Mouse (Mus musculus) hindbrain, embryonic 13.5 days (tissue): ENCODE measurements around the gene Bicra. TPM values are rescaled to one million over a fixed set of nuclear protein-coding genes. Genes with fewer than 3 reads are reported as not detected.
A peak's percentile ranks its signal among the peaks of the same experiment; 100 is the strongest.

ENCODE experiments used
- ATAC-seq: fragments of 200-750 bp; cut with Nextera tagmentation; 2 replicates; pipeline ENCODE4 v1.8.0; 2017; ENCODE audit warnings: moderate TSS enrichment; ENCODE audit not compliant: low FRiP score
- H3K27ac ChIP-seq: fragments of 300-500 bp; sonication (generic); 2 replicates; pipeline ENCODE4 v1.5.1; 2015; ENCODE audit warnings: inconsistent platforms, mild to moderate bottlenecking, moderate library complexity
- H3K27me3 ChIP-seq: fragments of 300-500 bp; sonication (generic); 2 replicates; pipeline ENCODE4 v1.6.1; 2015; ENCODE audit warnings: mild to moderate bottlenecking, inconsistent platforms
- H3K36me3 ChIP-seq: fragments of 300-500 bp; sonication (generic); 2 replicates; pipeline ENCODE4 v1.6.1; 2015; ENCODE audit warnings: mild to moderate bottlenecking, inconsistent platforms
- H3K4me1 ChIP-seq: fragments of 300-500 bp; sonication (generic); replicated peaks from 2 replicates; pipeline ENCODE4 v1.6.1; 2015; ENCODE audit warnings: inconsistent platforms
- H3K4me2 ChIP-seq: fragments of 300-500 bp; sonication (generic); 2 replicates; pipeline ENCODE4 v1.6.1; 2015; ENCODE audit warnings: inconsistent platforms, mild to moderate bottlenecking, moderate library complexity
- H3K4me3 ChIP-seq: fragments of 300-500 bp; sonication (generic); 2 replicates; pipeline ENCODE4 v1.5.1; 2015; ENCODE audit warnings: mild to moderate bottlenecking, inconsistent platforms
- H3K9ac ChIP-seq: fragments of 300-500 bp; sonication (generic); 2 replicates; pipeline ENCODE4 v1.6.1; 2015; ENCODE audit warnings: mild to moderate bottlenecking, inconsistent platforms
- H3K9me3 ChIP-seq: fragments of 300-500 bp; sonication (generic); 2 replicates; pipeline ENCODE4 v1.6.1; 2016; ENCODE audit warnings: inconsistent platforms
- WGBS: fragments of 180-500 bp; shearing (Covaris S2); methylation state at CpG from one replicate; pipeline ENCODE4 v1.1.7; 2015; 5-methylcytosine and 5-hydroxymethylcytosine counted together
- polyA plus RNA-seq: library from polyadenylated mRNA; unstranded; fragments of >200 nt; fragmentation: Nextera tagmentation; extraction: Ambion mirVana; gene quantifications from 2 replicates; pipeline ENCODE4 v1.2.1, GENCODE M21; 2015

Gene Bicra
- polyA plus RNA-seq, 1 experiment from 2014 or later = 8.2 TPM

DNA sequence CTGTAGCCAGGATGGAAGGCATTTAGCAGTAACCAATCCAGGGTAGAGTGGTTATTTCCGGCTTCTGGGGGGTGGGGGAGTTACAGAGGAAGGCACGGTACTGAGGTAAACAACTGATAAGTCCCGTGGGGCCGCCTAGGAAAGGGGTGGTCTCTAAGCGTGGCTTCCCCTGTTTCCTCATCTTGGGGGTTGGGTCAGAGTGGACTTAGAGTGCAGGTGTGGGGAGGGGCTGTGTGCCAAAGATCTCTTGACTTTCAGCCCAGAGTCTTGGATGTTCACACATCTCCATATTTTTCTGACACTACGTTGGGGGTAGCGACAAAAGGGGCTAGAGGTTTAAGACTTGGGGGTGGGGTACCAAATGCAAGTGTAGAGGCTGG is 1.6 kb downstream of the Bicra start:
- Histone ChIP-seq H3K27me3 (no peaks in the 10 kb centered on the region), H3K4me3 (peak overlapping the region; percentile 88), H3K4me1 (peaks cover 64% of the 10 kb centered on the region), H3K36me3 (no peaks in the 10 kb centered on the region), H3K9me3 (no peaks in the 10 kb centered on the region), H3K27ac (peak overlapping the region; percentile 99), H3K4me2 (peak overlapping the region; percentile 83), H3K9ac (peak overlapping the region; percentile 100)
- ATAC-seq = peak; percentile 23
- WGBS = 5% methylated on average over 7 of the region's 7 CpGs

DNA sequence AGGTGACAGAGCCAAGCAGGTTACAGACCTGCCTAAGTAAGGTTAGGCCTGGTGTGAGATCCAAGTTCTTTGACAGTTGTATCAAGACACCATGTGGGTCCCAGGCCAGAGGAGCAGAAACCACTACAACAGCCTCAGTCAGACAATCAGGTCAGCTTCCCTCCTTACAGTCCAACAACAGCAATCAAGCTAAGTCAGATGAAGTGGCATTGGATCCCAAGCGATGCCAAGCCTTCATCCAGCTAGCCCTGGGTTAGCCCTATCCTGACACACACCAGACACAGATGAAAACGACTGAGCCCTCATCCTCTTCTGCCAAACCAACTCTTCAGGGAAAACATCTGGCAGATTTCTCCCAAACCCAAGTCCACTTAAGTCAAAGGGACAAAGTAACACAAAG is 2.2 kb downstream of the Bicra start:
- no peaks in the 10 kb centered on the region for H3K36me3 ChIP-seq
- ATAC-seq = no peak
- H3K9ac ChIP-seq = peak overlapping the region; percentile 100
- H3K4me2 ChIP-seq = peak overlapping the region; percentile 83
- no peaks in the 10 kb centered on the region for H3K9me3 ChIP-seq
- 61% methylated on average over 2 of the region's 2 CpGs for WGBS
- no peaks in the 10 kb centered on the region for H3K27me3 ChIP-seq
- H3K4me1 ChIP-seq = peaks cover 67% of the 10 kb centered on the region
- H3K4me3 ChIP-seq = peak overlapping the region; percentile 88
- peak overlapping the region; percentile 99 for H3K27ac ChIP-seq

DNA sequence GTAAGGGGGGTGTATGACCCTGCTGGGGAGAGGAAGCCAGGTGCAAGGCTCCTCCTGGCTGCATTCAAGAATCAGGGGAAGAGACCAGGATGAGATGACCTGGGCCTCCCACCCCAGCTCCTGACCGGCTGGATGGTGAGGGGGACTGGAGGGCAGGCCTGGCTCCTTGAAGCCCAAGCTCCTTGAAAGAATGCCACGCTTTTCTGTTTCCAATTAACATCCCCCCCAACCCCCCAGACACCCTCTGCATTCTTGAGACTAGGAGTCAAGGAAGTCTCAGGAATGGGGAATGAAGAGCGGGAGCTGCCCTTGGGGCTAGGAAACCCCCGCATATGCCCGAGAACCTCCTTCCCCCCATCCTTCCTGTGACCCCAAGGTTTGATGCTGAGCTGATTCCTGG is 3.2 kb downstream of the Bicra start:
- 37% methylated on average over 5 of the region's 5 CpGs for WGBS
- Histone ChIP-seq H3K4me3 (0 out of 2 replicates have a peak overlapping the region, but pooled peaks have one; percentile 2), H3K4me1 (peaks cover 57% of the 10 kb centered on the region), H3K4me2 (peak overlapping the region; percentile 83), H3K27me3 (no peaks in the 10 kb centered on the region), H3K36me3 (no peaks in the 10 kb centered on the region), H3K9ac (peak overlapping the region; percentile 100), H3K9me3 (no peaks in the 10 kb centered on the region), H3K27ac (peak overlapping the region; percentile 69)
- ATAC-seq = no peak

DNA sequence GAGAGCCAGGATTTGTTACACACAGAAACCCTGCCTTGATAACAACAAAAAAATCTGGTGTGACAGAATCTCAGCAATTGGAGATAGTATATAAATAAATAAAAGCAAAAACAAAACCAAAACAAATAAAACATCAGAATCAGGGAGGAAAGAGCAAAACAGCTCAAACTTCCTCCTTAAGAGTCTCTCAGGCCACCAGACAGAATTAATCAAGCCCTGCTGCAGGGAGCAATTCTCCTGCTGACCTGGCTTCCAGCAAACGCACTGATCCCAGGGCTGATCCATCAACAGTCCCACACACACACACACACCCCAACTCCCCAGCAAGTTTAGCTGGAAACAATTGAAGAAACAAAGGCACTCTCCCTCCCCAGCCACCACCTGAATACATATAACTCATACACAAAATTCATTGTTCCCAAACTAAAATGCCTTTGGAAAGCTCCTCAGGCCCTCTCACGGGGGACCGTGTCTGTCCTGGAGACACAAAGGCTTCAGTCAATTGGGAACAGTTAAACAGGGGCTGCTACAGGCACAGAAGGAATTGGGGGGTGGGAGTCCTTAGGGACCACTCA is 3.8 kb downstream of the Bicra start:
- Histone ChIP-seq H3K27ac (peak overlapping the region; percentile 69), H3K4me2 (peak overlapping the region; percentile 83), H3K9me3 (no peaks in the 10 kb centered on the region), H3K4me3 (0 out of 2 replicates have a peak overlapping the region, but pooled peaks have one; percentile 2), H3K4me1 (peaks cover 55% of the 10 kb centered on the region), H3K27me3 (no peaks in the 10 kb centered on the region), H3K36me3 (no peaks in the 10 kb centered on the region), H3K9ac (peak overlapping the region; percentile 100)
- WGBS = 13% methylated on average over 3 of the region's 3 CpGs
- ATAC-seq = no peak

DNA sequence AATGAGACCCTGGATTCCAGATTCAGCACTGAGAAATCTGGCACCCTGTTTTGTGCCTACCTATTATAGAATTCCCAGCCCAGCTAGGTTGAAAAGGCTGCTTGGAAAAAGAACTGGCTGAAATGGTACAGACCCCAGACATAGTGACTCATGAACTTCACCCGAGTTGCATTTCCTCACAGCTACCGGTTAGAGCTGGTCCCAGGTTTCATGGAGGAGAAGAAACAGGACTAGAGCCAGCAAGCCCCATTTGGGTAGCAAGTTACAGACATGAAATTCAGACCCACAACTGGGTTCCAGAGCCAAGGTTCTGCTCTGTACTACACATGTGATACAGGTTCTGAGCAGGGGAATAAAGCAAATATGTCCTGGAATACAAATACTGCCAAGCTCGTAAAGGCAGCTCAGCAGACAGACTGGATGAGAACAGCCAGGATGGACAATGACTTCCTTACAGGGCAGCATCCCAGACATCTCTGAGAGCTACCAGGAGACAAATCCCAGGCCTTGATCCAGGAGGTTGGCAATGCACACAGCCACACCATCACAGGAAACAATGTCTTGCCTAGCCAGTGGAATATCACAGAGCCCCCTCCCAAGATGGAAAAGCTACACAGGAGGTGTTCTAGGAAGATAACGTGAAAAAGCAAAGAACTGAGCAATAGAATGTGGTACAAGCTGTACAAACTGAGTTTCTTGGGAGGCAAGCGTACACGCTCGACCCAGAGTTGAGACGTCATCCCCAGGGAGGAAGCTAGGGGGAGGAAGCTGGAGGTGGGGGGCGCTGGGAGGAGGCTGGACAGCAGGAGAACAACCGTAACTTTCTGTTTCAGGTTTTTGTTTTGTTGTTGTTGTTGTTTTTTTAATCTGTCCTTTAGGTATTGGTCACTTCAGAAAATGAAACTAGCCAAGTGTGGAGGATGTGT is 4.6 kb downstream of the Bicra start:
- 82% methylated on average over 10 of the region's 10 CpGs for WGBS

DNA sequence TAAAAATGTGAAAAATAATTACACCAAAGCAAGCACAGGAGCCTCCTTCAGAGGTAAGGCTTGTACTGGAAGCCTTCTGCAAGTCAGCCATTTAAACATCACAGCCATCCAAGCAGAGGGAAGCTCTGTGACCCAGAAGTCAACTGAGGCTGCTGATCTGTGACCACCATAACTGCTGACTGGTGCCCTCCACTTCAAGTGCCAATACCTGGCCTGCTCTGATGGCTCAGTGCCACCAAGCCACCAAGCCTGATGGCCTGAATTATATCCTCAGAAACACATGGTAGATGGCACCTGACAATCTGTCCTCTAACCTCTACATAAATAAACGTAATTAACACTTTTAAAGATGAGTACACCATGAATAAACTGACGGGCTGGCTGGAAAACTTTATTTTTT is 6.5 kb downstream of the Bicra start:
- Histone ChIP-seq H3K4me2 (no peak overlapping the region), H3K36me3 (no peaks in the 10 kb centered on the region), H3K27me3 (no peaks in the 10 kb centered on the region), H3K9ac (no peak overlapping the region), H3K4me3 (no peak overlapping the region), H3K9me3 (no peaks in the 10 kb centered on the region), H3K27ac (no peak overlapping the region), H3K4me1 (peaks cover 51% of the 10 kb centered on the region)
- WGBS = 93% methylated on average over 2 of the region's 2 CpGs
- no peak for ATAC-seq

More for the DNA sequence above, 4.6 kb downstream of the Bicra start:
- no peak for ATAC-seq
- no peak overlapping the region for H3K4me3 ChIP-seq
- peaks cover 52% of the 10 kb centered on the region for H3K4me1 ChIP-seq
- no peaks in the 10 kb centered on the region for H3K36me3 ChIP-seq
- H3K9ac ChIP-seq = 0 out of 2 replicates have a peak overlapping the region, but pooled peaks have one; percentile 35
- H3K9me3 ChIP-seq = no peaks in the 10 kb centered on the region
- no peaks in the 10 kb centered on the region for H3K27me3 ChIP-seq
- H3K4me2 ChIP-seq = no peak overlapping the region
- peak overlapping the region; percentile 30 for H3K27ac ChIP-seq

DNA sequence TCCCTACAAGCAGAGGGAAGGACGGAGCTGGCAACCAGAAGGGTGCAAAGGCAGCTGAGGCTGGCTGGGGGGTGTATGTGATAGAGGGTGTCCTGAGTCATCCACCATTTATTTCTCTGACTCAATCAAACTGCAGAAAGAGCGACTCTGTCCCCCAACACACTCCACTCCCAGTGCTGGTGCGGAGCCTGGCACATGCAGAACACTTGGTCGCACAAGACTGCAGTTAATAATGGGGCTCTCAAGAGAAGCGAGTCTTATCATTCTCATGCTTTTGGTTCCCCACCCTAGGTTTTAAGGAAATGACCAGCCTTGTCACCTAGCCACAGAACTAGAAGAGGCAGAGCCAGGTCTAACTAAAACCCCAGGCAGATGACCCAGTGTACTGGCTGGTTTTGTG is 8.4 kb downstream of the Bicra start:
- H3K36me3 ChIP-seq = no peaks in the 10 kb centered on the region
- H3K9ac ChIP-seq = no peak overlapping the region
- ATAC-seq = no peak
- H3K27me3 ChIP-seq = no peaks in the 10 kb centered on the region
- H3K27ac ChIP-seq = no peak overlapping the region
- H3K4me2 ChIP-seq = no peak overlapping the region
- peaks cover 32% of the 10 kb centered on the region for H3K4me1 ChIP-seq
- H3K4me3 ChIP-seq = no peak overlapping the region
- no peaks in the 10 kb centered on the region for H3K9me3 ChIP-seq
- 90% methylated on average over 5 of the region's 5 CpGs for WGBS

DNA sequence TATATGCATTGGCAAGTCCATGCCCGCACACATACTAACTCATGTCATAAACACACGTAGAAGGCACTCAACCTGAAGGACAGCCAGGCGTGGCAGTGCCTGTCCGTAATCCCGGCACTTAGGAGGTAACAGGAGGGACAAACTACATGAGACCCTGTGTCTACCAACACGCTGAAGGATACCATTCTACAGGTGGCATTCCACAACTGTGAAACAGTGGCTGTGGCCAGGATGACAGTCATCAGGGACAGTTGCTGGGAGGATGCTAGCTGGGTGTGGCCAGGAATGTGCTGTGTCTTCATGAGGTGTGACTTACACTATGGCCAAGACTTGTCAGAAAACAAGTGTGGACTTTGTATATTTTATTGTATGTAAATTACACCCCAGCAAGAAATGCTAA is 10.7 kb downstream of the Bicra start:
- no peak overlapping the region for H3K4me2 ChIP-seq
- peaks cover 8% of the 10 kb centered on the region for H3K36me3 ChIP-seq
- H3K4me1 ChIP-seq = peaks cover 13% of the 10 kb centered on the region; the same call in 1 of the 2 replicates
- ATAC-seq = no peak
- H3K9me3 ChIP-seq = no peaks in the 10 kb centered on the region
- H3K27ac ChIP-seq = no peak overlapping the region
- H3K9ac ChIP-seq = no peak overlapping the region
- no peak overlapping the region for H3K4me3 ChIP-seq
- 98% methylated on average over 6 of the region's 6 CpGs for WGBS
- no peaks in the 10 kb centered on the region for H3K27me3 ChIP-seq

DNA sequence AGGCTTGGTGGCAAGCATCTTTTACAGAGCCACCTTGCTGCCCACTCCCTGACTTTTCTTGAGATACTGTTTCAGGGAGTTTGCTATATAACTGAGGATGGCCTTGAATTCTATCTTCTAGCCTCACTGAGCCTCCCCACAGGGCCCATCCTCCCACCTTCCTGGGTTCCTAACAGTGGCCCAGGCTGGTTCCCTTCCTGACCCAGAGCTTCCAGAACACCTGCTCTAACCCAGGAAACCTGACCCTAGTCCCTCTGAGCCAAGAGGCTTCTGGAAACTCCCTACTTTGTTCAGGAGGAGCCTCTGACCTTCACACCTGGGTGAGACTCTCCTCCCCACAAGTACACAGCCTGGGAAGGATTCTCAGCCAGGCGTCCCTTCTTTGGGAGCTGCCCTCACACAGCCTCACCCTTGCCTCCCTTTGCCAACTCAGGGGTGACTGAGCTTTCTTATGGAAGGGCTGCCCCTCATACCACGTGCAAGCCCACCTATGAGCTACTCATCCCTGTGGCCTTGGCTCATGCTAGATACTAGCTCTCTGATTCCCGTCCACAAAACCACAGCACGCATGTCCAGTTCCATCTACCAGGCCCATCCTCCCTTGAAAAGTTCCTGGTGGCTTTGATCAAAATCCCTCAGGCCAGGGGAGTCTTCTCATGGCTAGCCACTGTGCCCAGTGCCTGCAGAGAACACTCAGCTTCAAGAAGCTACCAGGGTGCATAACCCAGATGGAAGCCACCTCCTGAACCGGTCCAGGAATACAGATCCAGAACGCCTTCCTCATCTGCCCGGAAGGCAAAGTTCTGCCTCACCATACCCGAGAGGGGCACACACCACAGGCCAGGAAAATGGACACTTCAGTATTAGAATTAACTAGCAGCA is 13.9 kb downstream of the Bicra start:
- no peak for ATAC-seq
- 97% methylated on average over 8 of the region's 8 CpGs for WGBS
- Histone ChIP-seq H3K4me3 (no peak overlapping the region), H3K4me2 (no peak overlapping the region), H3K27me3 (no peaks in the 10 kb centered on the region), H3K4me1 (peaks cover 7% of the 10 kb centered on the region; the same call in 1 of the 2 replicates), H3K27ac (no peak overlapping the region), H3K9me3 (no peaks in the 10 kb centered on the region), H3K9ac (no peak overlapping the region), H3K36me3 (peaks cover 19% of the 10 kb centered on the region)

DNA sequence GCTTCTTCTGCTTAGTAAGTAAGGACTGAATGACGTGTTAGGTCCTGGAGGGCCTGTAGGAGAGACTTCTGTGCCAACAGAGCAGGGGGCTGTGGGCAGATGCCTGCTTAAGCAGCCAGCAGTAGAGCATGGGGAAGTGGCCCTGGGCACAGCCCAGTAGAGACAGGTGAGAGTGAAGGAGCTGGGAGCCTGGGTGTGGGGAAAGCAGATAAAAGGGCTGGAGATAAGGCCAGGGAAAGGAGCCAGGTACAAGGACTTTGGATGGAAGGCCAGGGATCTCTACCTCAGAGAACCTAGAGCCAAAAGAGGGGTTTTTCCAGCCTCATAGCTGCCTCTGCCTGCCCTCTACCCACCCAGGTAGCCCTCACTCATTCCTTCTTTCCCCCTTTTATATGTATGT is 14.7 kb downstream of the Bicra start:
- H3K9ac ChIP-seq = no peak overlapping the region
- no peak overlapping the region for H3K4me3 ChIP-seq
- peaks cover 19% of the 10 kb centered on the region for H3K36me3 ChIP-seq
- no peak overlapping the region for H3K4me2 ChIP-seq
- ATAC-seq = no peak
- H3K4me1 ChIP-seq = peaks cover 12% of the 10 kb centered on the region; the same call in 1 of the 2 replicates
- H3K27ac ChIP-seq = no peak overlapping the region
- no peaks in the 10 kb centered on the region for H3K9me3 ChIP-seq
- no peaks in the 10 kb centered on the region for H3K27me3 ChIP-seq
- WGBS = 100% methylated on average over 1 of the region's 1 CpGs

DNA sequence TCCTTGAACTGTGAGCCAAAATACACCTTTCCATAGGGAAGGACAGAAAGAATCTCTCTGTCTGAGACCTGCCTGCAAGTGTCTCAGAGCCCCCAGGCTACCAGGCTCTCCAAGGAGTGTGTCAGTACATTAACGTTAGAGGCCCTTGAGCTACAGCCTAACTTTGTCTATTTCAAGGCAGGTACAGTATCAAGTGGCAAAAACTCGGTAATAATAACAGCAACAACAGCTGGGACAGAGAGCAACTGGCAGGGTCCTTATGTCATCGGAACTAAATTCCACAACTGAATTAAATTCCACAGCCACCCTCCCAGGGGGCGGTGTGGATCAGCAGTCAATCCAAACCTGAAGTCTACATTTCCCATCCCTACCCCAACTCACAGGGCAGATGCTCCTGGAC is 16.6 kb downstream of the Bicra start:
- H3K27ac ChIP-seq = no peak overlapping the region
- peaks cover 12% of the 10 kb centered on the region; the same call in 1 of the 2 replicates for H3K4me1 ChIP-seq
- H3K36me3 ChIP-seq = peaks cover 19% of the 10 kb centered on the region
- no peaks in the 10 kb centered on the region for H3K27me3 ChIP-seq
- ATAC-seq = no peak
- H3K9ac ChIP-seq = no peak overlapping the region
- H3K9me3 ChIP-seq = no peaks in the 10 kb centered on the region
- WGBS = 91% methylated on average over 4 of the region's 4 CpGs
- H3K4me3 ChIP-seq = no peak overlapping the region
- no peak overlapping the region for H3K4me2 ChIP-seq
